Mouse (Mus musculus) kidney, postnatal 25 days (tissue): ENCODE measurements around the gene Vmn1r197.
A peak's percentile ranks its signal among the peaks of the same experiment; 100 is the strongest.
"Not testable (repeated sequence)": the region's sequence is repeated elsewhere in the genome, so short reads cannot be mapped to it uniquely, and the experiment has no call there.

Source experiments
- DNase-seq, 2 experiments: peaks; one replicate each; pipeline ENCODE4 v3.0.0; 2021; ENCODE audit warnings: mixed read lengths in 2 of 2

Vmn1r197 gene

DNA sequence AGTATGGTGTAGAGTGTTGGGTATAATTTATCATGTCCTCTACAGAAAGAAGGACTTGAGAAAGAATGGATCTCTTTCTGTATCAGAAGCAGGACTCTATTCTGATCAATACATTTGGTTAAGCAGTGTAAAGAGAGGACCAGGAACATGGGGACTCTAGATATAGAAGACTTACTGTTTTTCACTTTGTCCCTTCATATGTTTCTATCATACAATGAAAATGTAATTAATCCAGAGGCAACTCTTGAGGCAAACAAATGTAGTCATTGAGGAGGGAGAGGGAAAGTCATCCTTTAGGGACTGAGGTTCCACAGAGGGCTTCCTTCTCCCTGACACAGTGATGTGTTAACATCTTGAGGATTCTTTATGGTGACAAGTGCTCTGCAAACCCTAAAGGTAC, at the start of gene Vmn1r197:
TSS of gene Vmn1r197 (plus strand) at position 301 of the 400 bp plus-strand sequence.
- DNase-seq, result no peak

DNA sequence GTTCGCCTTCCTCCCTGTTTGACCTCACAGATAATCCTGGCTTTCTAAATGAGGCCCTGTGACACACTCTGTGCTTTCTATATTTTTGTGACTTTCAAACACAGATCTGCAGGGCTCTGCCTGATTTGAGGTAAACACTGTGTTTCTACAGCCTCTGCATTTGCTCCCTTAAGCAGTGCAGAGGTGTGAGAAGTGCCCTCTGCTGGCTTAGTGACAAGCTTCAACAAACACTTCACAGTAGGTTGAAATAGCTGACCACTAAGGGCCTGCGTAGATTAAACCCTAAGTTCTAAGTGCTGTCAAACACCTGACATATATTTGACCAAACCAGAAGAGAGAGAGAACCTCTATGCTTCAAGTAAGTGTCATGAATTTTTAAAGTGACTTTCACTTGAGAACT, 39.8 kb upstream of the Vmn1r197 start:
- DNase-seq, result no peak

DNA sequence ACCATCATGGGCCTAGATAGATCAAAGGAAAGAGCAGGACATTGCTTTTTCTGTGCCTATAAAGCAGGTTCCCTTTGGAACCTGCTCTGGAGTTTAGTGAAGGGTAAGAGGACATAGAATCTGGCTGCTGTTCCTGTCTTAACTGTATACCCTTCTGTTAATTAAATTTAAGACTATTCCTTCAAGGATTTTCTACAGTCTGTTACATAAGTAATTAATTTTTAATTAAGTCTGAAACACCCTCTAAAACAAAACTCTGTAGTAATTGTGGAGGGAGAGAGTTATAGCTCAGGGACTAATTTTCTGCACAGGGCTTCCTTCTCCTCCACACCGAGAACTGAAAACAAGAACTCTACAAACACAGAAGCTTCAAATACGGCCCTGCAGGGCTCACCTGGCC, 34.8 kb upstream of the Vmn1r197 start, which contains the start of gene Vmn1r196:
TSS of gene Vmn1r196 (plus strand) at position 301 of the 400 bp plus-strand sequence.
- no peak for DNase-seq

DNA sequence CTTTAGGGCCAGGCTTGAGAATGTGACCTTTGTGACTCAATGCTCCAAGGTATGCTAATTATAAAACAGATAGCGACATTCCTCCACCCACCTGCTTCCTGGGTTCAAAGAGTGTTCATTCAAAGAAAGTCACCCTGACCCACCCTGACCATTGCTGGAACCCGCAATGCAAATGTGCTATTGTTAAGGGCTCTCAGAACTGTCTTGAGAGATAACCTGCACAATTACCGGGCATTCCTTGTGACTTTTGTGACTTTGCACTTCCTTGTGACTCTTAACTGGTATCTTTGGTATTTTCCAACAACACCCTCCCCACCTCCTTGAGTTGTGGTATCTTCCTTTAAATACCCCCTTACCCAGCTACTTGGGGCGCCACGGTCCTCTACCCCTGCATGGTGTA, 16.3 kb upstream of the Vmn1r197 start:
- not testable (repeated sequence) for DNase-seq

DNA sequence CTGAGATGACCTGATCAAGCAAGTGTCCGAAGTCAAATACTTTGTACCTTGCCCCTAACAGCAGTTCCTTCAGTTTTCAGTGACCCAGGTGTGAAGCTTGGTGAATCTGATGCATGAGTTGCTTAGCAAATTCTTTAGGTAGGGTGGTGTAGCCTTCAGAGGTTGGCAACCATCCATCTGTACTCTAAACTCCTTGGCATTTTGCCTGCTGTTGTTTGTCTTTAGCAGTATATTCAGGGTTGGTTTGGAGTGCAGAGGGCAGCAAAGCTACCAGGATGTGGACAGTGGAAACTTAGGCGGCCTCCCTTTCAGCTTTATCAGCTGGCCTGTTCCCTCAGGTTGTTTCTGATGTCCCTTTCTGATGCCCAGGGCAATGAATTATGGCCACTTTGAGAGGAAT, 9.0 kb upstream of the Vmn1r197 start:
- DNase-seq, result peak in 1 of 2 experiments; percentile 13

GRCm38 (mm10) chr13:22317366-22317765, 7.0 kb upstream of the Vmn1r197 start:
- no peak for DNase-seq

DNA sequence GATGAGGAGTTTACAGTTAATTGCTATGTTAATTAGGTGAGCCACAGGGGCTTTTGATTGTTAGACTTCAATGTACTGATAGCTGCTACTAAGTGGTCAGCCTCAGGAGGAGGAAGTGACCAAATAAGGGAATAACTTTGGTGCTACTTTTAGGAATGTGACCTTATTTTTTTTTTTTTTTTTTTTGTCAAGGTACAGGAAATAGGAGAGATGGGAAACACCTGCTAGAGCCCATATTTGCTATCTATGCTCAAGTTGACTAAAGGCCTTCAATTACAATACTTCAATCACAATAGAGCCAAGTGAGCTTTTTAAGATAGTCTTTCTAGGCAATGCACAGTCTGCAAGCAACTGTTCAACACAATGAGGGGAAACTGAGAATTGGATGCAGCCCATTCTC, 4.3 kb upstream of the Vmn1r197 start:
- no peak for DNase-seq

GRCm38 (mm10) chr13:22333269-22333668, 8.9 kb downstream of the Vmn1r197 start:
- no peak for DNase-seq

DNA sequence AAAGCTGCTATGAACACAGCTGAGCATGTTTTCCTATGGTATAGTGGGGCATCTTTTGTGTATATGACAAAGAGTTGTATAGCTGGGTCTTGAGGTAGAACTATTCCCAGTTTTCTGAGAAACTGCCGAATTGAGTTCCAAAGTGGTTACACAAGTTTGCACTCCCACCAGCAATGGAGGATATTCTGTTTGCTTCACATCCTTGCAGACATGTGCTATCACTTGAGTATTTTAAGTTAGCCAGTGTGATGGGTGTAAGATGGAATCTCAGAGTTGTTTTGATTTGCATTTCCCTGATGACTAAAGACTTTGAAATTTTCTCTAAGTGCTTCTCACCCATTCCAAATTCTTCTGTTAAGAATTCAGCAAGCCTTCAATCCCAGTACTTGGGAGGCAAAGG, 11.2 kb downstream of the Vmn1r197 start:
- DNase-seq, result no peak

DNA sequence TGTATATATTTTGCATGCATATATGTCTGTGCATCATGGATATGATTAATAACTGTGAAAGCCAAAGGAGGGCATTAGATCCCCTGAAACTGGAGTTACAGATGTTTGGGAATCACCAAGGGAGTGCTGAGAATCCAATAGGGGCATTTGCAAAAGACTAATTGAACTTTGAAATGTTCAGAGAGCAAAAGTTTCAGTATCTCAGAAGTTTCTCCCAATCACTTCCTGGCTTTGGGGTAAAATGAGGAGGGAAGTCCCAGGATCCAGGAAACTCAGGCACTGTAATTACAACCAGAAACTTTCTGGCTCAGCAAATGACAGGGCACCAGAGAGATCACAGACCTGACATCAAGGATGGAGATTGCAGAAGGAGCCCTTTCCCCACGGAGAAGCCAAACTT, 25.7 kb downstream of the Vmn1r197 start, which contains the start of gene Vmn1r198:
TSS of gene Vmn1r198 (plus strand) at position 301 of the 400 bp plus-strand sequence.
- no peak for DNase-seq

GRCm38 (mm10) chr13:22350813-22351212, 26.4 kb downstream of the Vmn1r197 start:
- DNase-seq, result no peak

DNA sequence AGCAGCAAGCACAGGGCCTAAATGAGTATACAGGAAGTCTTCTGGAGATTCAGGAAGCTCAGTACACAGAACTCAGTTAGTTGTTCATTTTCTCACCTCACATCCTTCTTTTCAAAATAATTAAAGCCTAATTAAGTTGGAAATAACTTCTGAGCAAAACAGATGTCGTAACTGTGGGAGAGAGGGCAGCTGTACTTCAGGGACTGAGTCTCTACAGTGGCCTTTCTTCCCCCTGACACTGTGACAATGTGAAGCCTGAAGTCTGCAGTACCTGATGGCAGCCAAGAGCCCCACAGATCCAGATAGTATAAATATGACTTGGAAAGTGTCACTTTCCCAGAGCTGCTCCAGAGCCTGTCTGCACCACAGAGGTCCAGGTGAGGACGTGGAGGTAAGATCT, 55.1 kb downstream of the Vmn1r197 start, which contains the start of gene Vmn1r199:
TSS of gene Vmn1r199 (plus strand) at position 301 of the 400 bp plus-strand sequence.
- no peak for DNase-seq

DNA sequence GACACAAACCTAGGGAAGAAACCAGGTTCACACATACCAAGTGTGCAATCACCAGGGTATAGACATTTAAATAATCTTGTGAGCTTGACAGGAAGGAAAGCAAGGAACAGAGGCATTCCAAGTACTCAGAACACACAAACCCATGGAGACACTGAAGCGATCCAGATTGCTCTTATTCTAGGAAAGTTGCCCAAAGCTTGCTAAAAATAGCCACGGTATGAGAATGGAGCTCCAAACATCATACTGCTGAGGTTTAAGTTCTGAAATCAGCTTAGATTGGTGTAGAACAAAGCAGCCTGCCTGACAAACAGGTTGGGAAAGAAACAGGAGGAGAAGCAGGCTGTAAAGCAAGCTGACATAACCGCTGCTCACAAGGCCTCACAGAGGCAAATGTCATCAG, 56.7 kb downstream of the Vmn1r197 start:
- DNase-seq, result not testable (repeated sequence)
